Mouse (Mus musculus) Muller cell, postnatal 12 days (primary cell): ENCODE measurements around the gene Myh9.
"Not testable (repeated sequence)": the region's sequence is repeated elsewhere in the genome, so short reads cannot be mapped to it uniquely, and the experiment has no call there.

Source experiments
- DNase-seq: peaks from one replicate; pipeline ENCODE4 v3.0.0-alpha.2; 2015; ENCODE audit errors: inconsistent ontology term

The Myh9 gene

DNA sequence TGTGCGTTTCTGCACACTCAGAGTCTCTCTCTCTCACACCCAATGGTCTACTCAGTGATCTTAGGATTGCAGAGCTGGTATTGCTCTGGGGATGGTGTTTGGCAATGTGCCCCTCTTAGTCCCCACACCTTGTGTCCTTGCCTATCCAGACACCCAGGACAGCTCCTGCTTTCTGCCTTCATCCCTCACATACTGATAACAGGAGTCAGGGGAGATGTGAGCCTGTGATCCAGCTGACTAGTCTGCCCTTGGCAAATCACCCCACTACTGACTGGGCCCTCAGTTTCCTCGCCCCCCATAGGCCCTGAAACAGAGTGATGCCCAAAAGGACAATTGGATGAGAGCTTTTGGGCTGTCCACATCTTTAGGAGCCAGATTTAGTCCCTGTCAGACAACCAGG, 85.9 kb downstream of the Myh9 start:
- no peak for DNase-seq

DNA sequence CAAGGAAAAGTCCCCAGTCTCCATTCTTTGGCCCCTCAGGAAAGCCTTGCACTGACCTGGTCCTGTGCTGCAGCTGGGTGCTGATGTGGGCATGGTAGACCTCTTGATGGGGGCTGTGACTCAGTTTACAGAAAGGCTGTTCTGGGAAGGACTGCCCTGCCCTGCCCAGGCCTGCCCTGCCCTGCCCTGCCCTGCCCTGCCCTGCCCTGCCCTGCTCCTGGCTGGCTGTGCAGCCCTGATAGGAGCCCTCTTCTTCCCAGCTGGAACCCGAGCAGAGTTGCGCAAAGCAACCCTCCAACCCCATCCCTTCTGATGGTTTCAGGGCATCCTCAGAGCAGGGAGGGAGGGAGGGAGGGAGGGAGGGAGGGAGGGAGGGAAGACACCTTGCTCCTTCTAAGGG, 86.8 kb downstream of the Myh9 start:
- no peak for DNase-seq

DNA sequence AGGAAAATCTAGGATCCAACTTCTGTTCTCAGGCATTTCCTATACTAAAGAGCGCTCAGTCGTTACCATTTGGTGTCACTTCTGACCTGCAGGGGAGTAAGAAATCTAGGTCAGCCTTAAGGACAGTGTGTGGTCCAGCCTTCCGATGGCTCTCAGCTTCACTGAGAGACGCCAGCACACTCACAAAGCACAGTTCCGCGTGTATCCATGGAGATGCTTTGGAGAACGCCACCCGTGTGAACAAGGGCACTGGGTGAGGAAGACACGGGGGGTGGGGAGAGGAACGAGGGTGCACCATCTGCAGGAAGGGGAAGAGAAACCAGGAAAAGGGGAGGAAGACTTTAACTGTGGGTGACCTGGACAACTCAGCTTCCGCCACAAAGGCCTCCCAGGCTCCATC, 89.5 kb downstream of the Myh9 start:
- DNase-seq = no peak

DNA sequence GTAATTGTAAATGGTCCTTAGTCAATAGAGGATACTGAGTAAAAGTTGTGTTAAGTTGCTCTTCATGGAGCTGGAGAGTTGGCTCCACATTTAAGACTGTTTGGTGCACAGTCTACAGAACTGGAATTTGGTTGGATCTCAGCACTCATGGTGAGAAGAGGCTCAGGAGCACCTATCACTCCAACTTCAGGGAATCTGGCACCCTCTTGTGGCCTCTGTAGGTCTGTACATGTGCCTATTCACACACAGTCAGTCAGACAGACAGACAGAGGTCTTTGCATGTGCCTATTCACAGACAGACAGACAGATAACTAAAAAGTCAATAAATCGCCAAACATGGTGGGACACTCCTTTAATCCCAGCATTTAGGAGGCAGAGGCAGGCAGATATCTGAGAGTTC, 91.5 kb downstream of the Myh9 start:
- peak; percentile 39 for DNase-seq

DNA sequence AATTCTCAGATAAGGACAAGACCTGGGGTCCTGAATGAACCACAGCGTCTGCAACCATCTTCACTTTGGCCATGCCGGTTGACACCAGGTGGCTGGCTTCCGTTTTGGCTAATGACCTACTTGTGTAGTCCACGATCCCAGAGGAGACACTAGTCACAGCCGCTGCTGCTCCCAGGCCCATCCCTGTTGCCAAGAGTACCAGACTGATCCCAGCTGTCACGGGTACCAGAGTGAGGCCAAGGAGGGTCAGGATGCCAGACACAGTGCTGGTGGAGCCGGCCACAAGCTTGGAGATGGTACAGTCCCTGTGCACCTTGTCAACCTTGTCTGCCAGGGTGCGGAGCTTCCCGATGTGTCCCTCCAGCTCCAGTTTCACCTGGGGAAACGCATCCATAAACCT, 92.3 kb downstream of the Myh9 start:
- DNase-seq = no peak

DNA sequence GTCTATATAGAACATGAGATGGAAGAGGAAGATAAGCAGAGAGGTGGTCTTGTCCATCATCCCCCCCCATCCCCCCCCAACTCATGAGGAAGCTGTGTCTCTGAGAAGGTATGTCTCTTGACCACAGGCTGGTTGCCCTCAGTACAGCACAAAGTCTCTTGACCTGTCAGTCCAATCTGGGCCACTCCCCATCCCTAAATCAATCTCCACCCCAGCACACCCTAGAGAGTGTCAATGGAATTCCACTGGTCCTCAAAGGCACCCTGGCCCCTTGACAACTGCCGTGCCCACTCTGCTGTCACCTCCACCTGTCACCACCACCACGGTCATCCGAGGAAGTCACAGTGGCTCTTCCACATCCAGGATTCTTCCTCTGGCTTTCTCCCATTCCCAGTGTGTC, 93.6 kb downstream of the Myh9 start:
- DNase-seq = no peak

DNA sequence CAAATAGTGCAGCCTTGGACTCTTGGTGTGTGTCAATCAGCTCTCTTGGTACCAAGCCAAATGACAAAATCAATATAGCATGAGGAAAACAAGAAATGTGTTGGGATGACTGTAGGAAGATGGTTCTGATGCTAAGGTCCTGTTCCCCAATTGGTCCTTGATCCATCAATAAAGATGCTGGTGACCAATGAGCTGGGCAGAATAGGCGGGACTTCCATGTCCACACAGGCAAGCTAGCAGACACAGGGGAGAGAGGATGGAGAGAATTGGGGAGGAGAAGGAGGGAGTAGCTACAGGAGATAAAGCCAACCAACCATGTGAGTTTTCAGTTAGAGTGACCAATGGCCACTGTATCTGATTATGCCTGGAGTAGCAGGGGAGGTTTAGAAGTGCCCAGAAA, 95.6 kb downstream of the Myh9 start:
- DNase-seq = no peak

DNA sequence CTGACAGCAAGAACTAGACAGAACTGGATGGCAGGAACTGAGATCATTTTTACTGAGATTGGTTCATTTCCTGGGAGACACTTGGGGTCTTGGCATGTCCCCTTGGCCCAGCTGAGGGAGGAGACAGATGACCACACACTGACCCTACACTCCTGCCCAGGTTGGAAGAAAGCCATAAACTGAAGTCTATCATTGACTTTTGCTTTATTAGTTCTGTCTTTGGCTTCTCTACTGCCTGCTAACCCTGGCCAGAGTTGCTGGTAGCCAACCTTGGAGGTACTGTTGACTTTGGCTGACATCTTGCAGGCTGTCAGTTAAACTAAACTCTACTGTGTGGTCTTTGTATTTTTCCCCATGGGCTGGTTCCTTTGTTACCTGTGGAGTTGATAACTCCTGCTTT, 96.9 kb downstream of the Myh9 start:
- no peak for DNase-seq

DNA sequence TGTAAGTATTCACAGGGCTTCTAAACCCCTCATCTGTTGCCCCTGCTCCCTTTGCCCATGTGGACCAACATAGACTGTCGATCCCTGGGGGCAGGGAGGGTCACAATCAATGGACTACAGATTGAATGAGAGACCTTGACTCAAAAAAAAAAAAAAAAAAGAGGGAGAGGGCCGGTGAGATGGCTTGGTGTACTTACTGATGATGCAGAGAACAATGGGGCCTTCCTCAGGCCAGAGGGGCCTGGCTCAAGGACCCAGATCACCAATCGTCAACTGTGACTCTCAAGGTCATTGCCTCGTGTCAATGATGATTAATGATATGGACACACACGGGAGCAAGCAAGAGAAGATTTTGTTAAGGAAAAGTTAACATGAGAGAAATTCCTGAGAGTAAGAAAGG, 97.3 kb downstream of the Myh9 start:
- no peak for DNase-seq

DNA sequence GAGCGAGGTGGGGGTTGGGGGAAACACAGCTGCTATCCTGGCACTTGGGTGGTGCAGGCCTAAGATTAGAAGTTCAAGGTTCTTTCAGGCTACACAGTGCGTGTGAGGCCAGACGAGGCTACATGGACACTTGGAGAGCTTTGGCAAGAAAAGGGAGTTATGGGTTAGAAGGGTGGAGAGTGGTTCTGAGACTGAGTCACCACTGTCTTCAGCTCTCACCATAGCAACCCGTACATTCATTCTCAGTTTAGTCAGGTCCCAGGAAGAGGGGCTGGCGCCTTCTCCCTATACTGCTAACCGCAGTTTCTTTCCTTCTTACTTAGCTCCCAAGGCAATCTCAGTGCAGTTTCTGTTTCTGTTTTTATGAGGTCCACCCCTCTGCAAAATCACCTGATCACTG, 100.4 kb downstream of the Myh9 start:
- DNase-seq = not testable (repeated sequence)

DNA sequence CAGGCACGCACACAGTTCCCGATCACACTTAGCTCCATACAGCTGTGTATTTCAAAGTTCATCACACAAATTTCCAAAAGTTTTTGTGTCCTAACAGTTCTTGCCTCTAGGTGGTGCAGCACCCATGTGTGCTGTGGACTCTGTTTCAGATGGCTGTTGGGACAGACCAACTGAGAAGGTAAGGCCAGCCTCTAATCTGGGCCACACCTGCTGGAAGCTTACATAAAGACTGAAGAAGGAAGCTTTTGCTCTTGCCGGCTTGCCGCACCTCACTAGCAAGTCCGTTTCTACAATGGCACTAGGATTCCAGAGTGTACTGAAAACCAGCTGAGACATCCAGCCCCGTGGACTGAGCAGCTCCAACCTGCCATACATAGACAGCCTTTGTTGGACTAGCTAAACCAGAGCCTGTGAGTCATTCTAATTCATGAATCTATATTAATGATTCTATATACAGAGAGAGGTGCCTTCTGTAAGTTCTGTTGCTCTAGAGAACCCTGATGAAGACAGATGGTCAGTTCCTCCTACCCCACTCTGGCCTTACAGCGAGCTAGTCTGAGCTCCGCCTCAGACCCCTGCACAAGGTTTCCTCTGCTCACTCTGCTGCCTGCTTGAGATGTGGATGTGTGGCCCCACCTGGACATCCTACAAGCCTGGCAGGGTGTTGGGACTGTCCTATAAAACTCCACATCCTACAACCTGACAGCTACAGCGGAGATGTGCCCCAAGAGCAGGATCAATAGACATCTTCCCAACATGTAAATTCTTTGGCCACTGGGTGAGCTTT, 101.3 kb downstream of the Myh9 start:
- DNase-seq = no peak

DNA sequence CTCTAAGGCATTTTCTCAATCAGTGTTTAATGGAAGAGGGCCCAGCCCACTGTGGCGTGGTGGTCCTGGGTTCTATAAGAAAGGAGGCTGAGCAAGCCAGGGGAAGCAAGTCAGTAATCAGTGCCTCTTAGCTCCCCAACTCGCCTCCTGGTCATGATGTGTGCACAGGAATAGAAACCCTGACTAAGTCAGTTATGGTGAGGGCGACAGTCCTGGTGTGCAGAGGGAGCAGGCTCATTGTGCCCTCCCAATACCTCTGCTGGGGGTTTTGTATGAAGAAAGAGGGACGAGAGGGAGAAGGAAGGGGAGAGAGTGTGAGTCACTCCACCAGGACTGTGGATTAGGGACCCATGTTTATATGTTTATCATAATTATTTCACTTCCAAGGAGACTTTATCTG, 108.1 kb downstream of the Myh9 start:
- not testable (repeated sequence) for DNase-seq

DNA sequence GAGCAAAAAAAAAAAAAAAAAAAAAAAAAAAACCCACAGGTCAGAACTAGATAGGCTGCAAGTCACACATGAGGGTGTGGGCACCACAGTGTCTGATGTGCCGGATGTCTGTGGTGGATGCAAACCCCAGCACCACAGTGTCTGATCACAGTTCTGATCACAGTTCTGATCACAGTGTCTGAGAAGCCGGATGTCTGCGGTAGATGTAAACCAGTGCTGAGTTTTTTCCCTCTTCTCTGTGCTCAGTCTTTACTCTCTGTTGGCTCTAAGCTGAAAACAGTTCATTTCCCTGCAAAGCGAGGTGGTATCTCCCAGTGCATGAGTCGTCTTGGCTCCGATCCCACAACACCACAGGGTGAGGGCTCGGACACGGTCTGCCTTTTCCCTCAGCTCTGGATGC, 108.6 kb downstream of the Myh9 start:
- peak; percentile 61 for DNase-seq

DNA sequence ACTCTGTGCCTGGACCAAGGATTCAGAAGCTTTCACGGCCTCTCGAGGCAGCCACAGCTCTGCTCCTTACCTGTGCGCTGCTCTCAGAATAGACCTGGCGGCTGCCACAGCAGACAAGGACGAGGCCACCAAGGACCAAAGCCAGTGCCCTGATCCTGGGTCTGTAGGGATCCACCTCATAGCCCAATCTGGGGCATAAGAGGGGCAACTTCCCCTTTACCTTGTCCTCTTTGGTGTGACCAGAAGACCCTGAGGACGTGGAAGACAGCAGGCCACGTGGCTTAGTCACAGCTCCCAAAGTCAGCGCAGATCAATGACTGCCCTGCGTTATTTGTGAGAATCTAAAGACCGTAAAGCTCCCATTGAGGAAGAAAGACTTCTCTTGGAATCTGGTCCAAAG, 109.1 kb downstream of the Myh9 start:
- not testable (repeated sequence) for DNase-seq

DNA sequence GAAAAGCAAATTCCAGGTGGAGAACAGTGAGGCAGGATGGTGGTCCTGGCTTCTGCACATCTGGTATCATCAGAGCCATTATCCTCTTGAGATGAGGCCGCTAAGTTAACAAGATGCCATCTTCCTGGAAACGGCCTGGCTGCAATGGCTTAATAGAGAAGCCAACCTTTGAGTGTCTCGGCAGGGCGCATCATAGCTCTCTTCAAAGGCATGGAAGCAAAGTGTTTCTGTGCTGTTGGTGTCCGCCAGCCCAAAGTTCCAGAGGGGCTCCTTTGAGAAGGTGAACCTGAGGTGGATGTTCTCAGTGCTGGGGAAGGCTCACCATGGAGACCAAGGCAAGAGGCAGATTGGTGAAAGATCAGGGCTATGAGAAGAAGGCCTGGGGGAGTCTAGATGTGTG, 110.4 kb downstream of the Myh9 start:
- DNase-seq = no peak

DNA sequence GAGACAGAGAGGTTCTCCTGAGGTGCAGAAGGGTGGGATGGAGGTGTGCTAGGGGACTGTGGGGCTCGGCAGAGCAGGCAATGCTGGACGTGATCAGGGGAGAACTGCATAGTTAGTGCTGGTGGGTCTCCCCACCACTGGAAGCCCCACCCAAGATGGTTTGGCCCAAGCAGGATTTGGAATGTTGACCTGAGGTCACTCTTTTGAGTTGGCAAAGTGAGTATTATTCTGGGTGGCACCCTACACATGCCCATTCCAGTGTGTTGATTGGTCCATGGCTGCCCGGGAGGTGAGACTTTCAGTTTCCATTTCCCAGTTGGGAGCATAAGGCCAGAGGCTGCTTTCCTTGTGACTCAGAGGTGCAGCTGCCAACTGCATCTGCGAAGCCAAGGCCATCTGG, 113.2 kb downstream of the Myh9 start, which contains the start of gene Apol9b:
Apol9b (plus strand) TSS at position 301 of the 400 bp plus-strand sequence.
- DNase-seq = not testable (repeated sequence)

DNA sequence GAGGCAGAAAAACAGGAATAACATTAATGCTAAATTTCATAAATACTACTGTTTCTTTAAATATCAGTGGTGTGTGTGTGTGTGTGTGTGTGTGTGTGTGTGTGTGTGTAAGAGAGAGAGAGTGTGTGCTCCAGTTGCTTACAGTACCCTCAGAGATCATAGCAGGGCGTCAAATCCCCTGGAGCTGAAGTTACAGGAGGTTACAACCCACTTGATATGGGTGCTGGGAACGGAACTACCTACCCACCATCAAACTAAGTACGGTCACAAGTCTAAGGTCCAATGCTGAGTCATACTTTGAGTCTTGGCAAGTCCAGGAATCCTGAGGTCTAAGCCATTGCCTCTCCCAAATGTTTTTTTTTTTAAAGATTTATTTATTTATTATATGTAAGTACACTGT, 114.2 kb downstream of the Myh9 start:
- DNase-seq = not testable (repeated sequence)

DNA sequence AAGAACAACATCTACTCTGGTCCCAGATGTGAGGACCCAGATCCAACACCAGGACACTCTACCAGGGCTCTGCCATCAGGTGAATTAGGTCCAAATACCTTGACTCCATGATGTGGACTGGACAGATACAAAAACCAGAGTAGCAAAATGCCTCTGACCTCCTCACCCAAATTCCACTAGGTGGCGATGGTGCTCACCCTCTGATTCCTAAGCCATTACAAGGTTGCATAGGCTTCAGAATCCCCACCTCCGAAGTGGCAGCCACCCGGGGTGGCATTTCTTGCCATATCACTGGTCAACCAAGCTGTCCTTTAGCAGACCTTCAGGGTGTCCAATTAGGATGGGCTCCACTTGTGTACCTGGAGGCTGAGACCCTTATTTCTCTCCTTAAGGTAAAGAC, 114.8 kb downstream of the Myh9 start:
- not testable (repeated sequence) for DNase-seq

DNA sequence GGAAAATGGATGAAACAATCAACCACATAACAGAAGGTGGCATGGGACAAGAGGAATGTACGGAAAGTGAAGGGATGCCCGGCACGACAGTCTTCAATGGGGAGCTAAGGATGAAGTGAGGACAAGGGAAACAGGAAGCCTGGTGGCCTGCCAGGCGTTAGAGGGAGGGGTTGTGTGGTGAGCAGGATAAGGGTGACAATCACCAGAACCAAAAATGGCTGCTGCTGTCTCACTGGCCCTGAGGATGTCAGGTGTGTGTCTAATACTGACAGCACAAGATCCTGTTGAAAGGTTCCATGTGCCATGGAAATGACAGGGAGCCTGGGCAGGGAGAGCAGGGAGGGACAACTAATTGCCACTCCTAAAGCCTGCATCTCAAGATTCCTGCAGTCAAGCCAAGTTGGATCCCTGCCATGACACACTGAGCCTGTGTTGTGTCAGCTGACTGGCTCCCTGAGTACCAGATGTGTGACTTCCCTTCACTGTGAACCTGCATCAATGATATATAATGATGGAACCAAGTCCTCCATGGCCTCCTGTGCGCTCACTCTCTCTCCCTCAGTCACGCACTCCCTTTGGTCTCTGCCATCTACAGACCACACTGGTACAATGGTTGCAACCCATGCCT, 116.5 kb downstream of the Myh9 start:
- DNase-seq = not testable (repeated sequence)

DNA sequence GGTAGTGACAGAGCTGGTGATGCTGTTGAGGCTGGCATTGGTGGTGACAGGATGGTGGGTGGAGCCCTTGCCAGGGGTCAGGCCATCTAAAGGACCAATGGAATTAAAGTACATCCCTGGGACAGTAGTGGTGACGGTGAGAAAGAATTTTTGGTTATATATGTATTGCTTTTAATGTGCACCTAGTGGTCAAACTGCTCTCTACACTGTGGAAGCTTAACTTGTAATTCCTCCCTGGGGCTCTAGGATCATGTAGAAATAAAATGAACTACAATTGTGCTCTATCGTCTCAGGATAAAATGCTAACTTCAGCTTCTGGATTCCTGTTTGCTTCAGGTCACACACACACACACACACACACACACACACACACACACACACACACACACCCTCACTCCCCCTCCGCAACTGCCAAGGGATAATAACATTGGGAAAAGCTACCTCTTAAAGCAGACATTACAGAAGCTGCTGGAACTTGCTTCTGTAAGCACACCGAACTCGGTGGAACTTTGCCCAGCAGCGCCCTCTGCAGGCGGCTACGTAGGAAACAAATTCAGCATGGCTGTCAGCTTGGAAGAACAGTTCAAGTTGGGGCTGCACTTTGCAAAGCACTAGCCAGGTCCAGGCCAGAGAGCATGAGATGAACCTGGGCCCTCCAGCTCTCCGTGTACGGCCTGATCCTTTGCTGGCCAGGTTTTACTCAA, 117.6 kb downstream of the Myh9 start:
- DNase-seq = not testable (repeated sequence)

DNA sequence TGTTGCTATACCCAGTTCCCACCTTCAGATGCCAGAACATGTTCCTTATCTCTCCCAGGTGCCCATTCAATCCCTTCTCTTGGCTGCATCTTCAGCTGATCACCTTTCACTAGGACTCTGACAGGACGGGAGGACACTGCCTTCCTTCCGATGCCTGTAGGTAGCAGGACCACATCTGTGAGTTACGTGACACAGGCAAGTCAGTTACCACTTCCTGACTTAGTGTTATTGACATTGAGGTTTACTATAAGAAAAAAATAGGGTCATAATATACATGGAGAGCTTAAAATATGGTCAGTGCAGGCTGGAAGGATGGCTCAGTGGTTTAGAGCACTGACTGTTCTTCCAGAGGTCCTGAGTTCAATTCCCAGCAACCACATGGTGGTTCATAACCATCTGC, 120.5 kb downstream of the Myh9 start:
- DNase-seq = not testable (repeated sequence)

DNA sequence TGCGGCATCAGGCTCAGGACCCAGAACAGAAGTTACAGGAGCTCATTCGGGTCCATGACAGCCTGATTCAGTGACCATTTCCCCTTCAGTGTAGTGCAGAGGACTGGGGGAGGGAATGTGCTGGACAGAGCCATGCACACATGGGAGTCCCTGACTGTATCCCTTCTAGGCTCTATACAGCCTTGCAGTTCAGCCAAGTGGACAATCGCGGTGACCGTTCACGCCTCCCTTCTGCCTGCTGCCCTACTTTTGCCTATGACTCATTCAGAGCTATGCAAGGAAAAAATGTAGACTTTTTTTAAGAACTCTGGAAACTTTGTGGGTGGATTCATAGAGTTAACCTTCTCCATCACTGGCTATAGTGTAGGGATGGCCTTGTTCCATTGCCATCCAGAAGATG, 123.7 kb downstream of the Myh9 start:
- not testable (repeated sequence) for DNase-seq
